Mouse (Mus musculus): Measurements from ENCODE around the gene Olfr180. TPM values are rescaled to one million over a fixed set of nuclear protein-coding genes. Genes with fewer than 3 reads are reported as not detected.

Gene Olfr180
- total RNA-seq (2015; ENCODE audit: low replicate concordance) (not detected in 2 replicates), total RNA-seq (2017; ENCODE audit: low replicate concordance) (not detected in 2 replicates)

- ATAC-seq (replicated peaks; ENCODE audit: low FRiP score, poor library complexity, severe bottlenecking), result no peak
These were observed at the start of gene Olfr180 for GRCm38 (mm10) chr16:58929292-58929691. Gene Olfr180 (minus strand): TSS chr16:58929392.

GRCm38 (mm10) chr16:58928655-58929054, 537 bp downstream of the Olfr180 start, which contains the start of gene Olfr181:
Gene Olfr181 (minus strand): TSS chr16:58928755.
- ATAC-seq (replicated peaks; ENCODE audit: low FRiP score, poor library complexity, severe bottlenecking), result no peak

- no peak for ATAC-seq (replicated peaks; ENCODE audit: low FRiP score, poor library complexity, severe bottlenecking)
These were observed 37.2 kb downstream of the Olfr180 start, which contains the start of gene Olfr178 for GRCm38 (mm10) chr16:58891963-58892362. Gene Olfr178 (minus strand): TSS chr16:58892063.

GRCm38 (mm10) chr16:58884416-58884815, 44.8 kb downstream of the Olfr180 start:
- no peak for ATAC-seq (replicated peaks; ENCODE audit: low FRiP score, poor library complexity, severe bottlenecking)

- no peak for ATAC-seq (replicated peaks; ENCODE audit: low FRiP score, poor library complexity, severe bottlenecking)
These were observed 54.5 kb downstream of the Olfr180 start, which contains the start of gene Olfr177 for GRCm38 (mm10) chr16:58874668-58875067. Gene Olfr177 (minus strand): TSS chr16:58874768.

Other genes with a start within 250 kb of the Olfr180 start
- gene Gpr15, start 210.3 kb downstream of the Olfr180 start, total RNA-seq (2015; ENCODE audit: low replicate concordance), result not detected in 2 replicates
- not detected in 2 replicates for gene Gpr15, start 210.3 kb downstream of the Olfr180 start, total RNA-seq (2017; ENCODE audit: low replicate concordance)
- 8.6 and 11.9 TPM in 2 replicates for gene Cldnd1, start 201.5 kb downstream of the Olfr180 start, total RNA-seq (2015; ENCODE audit: low replicate concordance)
- 6.2 and 10.3 TPM in 2 replicates for gene Cldnd1, start 201.5 kb downstream of the Olfr180 start, total RNA-seq (2017; ENCODE audit: low replicate concordance)
- gene Olfr172, start 166.2 kb downstream of the Olfr180 start, total RNA-seq (2015; ENCODE audit: low replicate concordance), result not detected in 2 replicates
- gene Olfr172, start 166.2 kb downstream of the Olfr180 start, total RNA-seq (2017; ENCODE audit: low replicate concordance), result not detected in 2 replicates
- not detected in 2 replicates for gene Olfr173, start 129.1 kb downstream of the Olfr180 start, total RNA-seq (2015; ENCODE audit: low replicate concordance)
- not detected in 2 replicates for gene Olfr173, start 129.1 kb downstream of the Olfr180 start, total RNA-seq (2017; ENCODE audit: low replicate concordance)
- not detected in 2 replicates for gene Olfr175-ps1, start 102.6 kb downstream of the Olfr180 start, total RNA-seq (2015; ENCODE audit: low replicate concordance)
- not detected in 2 replicates for gene Olfr175-ps1, start 102.6 kb downstream of the Olfr180 start, total RNA-seq (2017; ENCODE audit: low replicate concordance)
- gene Olfr177, start 54.6 kb downstream of the Olfr180 start, total RNA-seq (2015; ENCODE audit: low replicate concordance), result not detected in 2 replicates
- gene Olfr177, start 54.6 kb downstream of the Olfr180 start, total RNA-seq (2017; ENCODE audit: low replicate concordance), result not detected in 2 replicates
- not detected in 2 replicates for gene Olfr178, start 37.3 kb downstream of the Olfr180 start, total RNA-seq (2015; ENCODE audit: low replicate concordance)
- not detected in 2 replicates for gene Olfr178, start 37.3 kb downstream of the Olfr180 start, total RNA-seq (2017; ENCODE audit: low replicate concordance)
- not detected in 2 replicates for gene Olfr181, start 637 bp downstream of the Olfr180 start, total RNA-seq (2015; ENCODE audit: low replicate concordance)
- gene Olfr181, start 637 bp downstream of the Olfr180 start, total RNA-seq (2017; ENCODE audit: low replicate concordance), result not detected in 2 replicates
- not detected in 2 replicates for gene Olfr183, start 66.0 kb upstream of the Olfr180 start, total RNA-seq (2015; ENCODE audit: low replicate concordance)
- not detected in 2 replicates for gene Olfr183, start 66.0 kb upstream of the Olfr180 start, total RNA-seq (2017; ENCODE audit: low replicate concordance)
- gene Olfr186, start 100.9 kb upstream of the Olfr180 start, total RNA-seq (2015; ENCODE audit: low replicate concordance), result not detected in 2 replicates
- gene Olfr186, start 100.9 kb upstream of the Olfr180 start, total RNA-seq (2017; ENCODE audit: low replicate concordance), result not detected in 2 replicates
- not detected in 2 replicates for gene Olfr187, start 110.4 kb upstream of the Olfr180 start, total RNA-seq (2015; ENCODE audit: low replicate concordance)
- not detected in 2 replicates for gene Olfr187, start 110.4 kb upstream of the Olfr180 start, total RNA-seq (2017; ENCODE audit: low replicate concordance)
- gene Olfr190, start 148.6 kb upstream of the Olfr180 start, total RNA-seq (2015; ENCODE audit: low replicate concordance), result not detected in 2 replicates
- gene Olfr190, start 148.6 kb upstream of the Olfr180 start, total RNA-seq (2017; ENCODE audit: low replicate concordance), result under 0.01 TPM in 1 of 2 replicates, not detected in the other
- gene Olfr191, start 160.4 kb upstream of the Olfr180 start, total RNA-seq (2015; ENCODE audit: low replicate concordance), result not detected in 2 replicates
- gene Olfr191, start 160.4 kb upstream of the Olfr180 start, total RNA-seq (2017; ENCODE audit: low replicate concordance), result not detected in 2 replicates
- gene Olfr193, start 182.5 kb upstream of the Olfr180 start, total RNA-seq (2015; ENCODE audit: low replicate concordance), result not detected in 2 replicates
- gene Olfr193, start 182.5 kb upstream of the Olfr180 start, total RNA-seq (2017; ENCODE audit: low replicate concordance), result not detected in 2 replicates
- not detected in 2 replicates for gene Olfr194, start 191.7 kb upstream of the Olfr180 start, total RNA-seq (2015; ENCODE audit: low replicate concordance)
- not detected in 2 replicates for gene Olfr194, start 191.7 kb upstream of the Olfr180 start, total RNA-seq (2017; ENCODE audit: low replicate concordance)
- not detected in 2 replicates for gene Olfr195, start 217.7 kb upstream of the Olfr180 start, total RNA-seq (2015; ENCODE audit: low replicate concordance)
- not detected in 2 replicates for gene Olfr195, start 217.7 kb upstream of the Olfr180 start, total RNA-seq (2017; ENCODE audit: low replicate concordance)
- gene Olfr196, start 241.1 kb upstream of the Olfr180 start, total RNA-seq (2015; ENCODE audit: low replicate concordance), result not detected in 2 replicates
- 0.28 TPM in 1 of 2 replicates, not detected in the other for gene Olfr196, start 241.1 kb upstream of the Olfr180 start, total RNA-seq (2017; ENCODE audit: low replicate concordance)